Mouse (Mus musculus): ENCODE results near the gene Pim1. TPM values are rescaled to one million over a fixed set of nuclear protein-coding genes. Genes with fewer than 3 reads are reported as not detected.
"Not testable (repeated sequence)": the region's sequence is repeated elsewhere in the genome, so short reads cannot be mapped to it uniquely, and the experiment has no call there.

The Pim1 gene
- total RNA-seq (2015): 41.2 and 52.7 TPM in 2 replicates
- 91.2 and 94.5 TPM in 2 replicates for total RNA-seq (2017)

GRCm38 (mm10) chr17:29490713-29491581 lies at the start of gene Pim1:
Pim1 (plus strand) TSS chr17:29490753.
- ATAC-seq (replicated peaks; ENCODE audit: poor library complexity): no peak; the same call in 1 of the 2 replicates

- no peak for ATAC-seq (replicated peaks; ENCODE audit: poor library complexity)
Measured at GRCm38 (mm10) chr17:29441562-29441961, 49.0 kb upstream of the Pim1 start.

GRCm38 (mm10) chr17:29442131-29442557 lies 48.4 kb upstream of the Pim1 start:
- no peak for ATAC-seq (replicated peaks; ENCODE audit: poor library complexity)

GRCm38 (mm10) chr17:29443724-29444123 lies 46.8 kb upstream of the Pim1 start:
- ATAC-seq (replicated peaks; ENCODE audit: poor library complexity): peak; percentile 68

GRCm38 (mm10) chr17:29445072-29445471 lies 45.5 kb upstream of the Pim1 start:
- ATAC-seq (replicated peaks; ENCODE audit: poor library complexity): no peak

- ATAC-seq (replicated peaks; ENCODE audit: poor library complexity): peak; percentile 79
Measured at GRCm38 (mm10) chr17:29447323-29447722, 43.2 kb upstream of the Pim1 start.

DNA sequence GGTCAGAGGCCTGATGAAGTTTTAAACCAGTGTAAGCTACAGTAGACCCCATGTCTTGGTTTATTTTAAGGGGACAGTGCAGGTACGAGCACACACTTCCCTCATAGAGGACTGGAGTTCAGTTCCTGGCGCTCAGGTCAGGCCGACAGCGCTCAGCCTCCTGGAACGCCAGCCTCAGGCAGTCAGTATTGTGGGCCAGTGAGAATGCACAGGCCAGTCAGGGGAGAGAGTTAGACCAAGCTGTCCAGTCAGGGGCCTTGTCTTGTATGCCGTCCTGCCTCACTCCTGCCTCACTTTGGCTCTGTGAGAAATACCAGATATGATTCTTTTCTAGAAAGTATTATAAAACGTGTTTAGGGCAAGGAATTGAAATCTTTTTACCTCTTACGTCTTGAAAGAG lies 42.5 kb upstream of the Pim1 start:
- no peak for ATAC-seq (replicated peaks; ENCODE audit: poor library complexity)

DNA sequence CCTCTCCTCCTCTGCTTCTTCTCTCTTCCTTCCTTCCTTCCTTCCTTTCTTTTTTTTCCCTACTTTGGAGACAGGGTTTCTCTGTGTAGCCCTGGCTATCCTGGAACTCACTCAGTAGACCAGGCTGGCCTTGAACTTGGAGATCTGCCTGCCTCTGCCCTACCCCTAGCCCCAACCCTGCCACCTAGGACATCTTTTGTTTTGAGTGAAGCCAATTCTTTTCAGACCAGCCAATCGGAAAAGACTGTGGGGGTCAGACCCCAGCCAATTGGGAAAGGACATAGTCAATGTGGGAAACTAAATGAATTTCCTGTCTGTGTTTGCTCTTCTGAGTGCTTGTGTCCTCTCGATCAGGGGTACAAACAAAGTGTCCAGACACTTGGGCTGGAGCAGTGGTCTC lies 42.0 kb upstream of the Pim1 start:
- no peak for ATAC-seq (replicated peaks; ENCODE audit: poor library complexity)

GRCm38 (mm10) chr17:29450899-29451840 lies 39.4 kb upstream of the Pim1 start:
- ATAC-seq (replicated peaks; ENCODE audit: poor library complexity): no peak

GRCm38 (mm10) chr17:29451841-29452210 lies 38.7 kb upstream of the Pim1 start:
- ATAC-seq (replicated peaks; ENCODE audit: poor library complexity): no peak

- not testable (repeated sequence) for ATAC-seq (replicated peaks; ENCODE audit: poor library complexity)
Measured at GRCm38 (mm10) chr17:29454119-29454518, 36.4 kb upstream of the Pim1 start.

DNA sequence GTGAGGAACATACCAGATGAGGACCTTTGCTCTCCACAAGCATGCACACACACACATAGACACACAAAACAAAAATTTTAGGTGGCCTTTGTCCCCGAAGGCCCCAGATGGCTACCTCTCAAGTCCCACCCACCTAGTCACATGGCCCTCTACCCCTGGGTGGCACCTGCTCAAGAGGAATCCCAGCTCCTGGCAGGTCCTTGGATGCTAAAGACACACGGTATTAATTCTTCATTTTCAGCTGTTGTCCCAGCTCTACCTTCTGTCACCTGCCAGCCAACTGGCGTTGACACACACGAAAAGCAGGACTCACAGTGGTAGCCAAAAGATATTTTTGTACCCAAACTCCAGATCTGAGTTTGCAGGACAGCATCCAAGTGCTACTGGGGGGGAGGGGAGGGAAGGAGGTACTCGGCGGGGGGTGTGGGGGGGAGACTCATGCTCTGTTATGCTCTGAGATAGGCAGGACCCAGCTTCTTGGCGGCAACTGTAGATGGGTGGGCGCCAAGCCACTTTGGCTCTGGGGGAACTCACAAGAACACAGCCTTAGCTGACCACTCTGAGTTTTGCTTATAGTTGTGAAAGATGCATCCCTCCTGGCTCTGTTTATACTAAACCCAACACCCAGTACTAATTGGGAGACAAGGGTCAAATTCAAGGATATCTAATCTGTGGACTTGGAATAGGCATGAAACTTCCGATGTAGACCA lies 35.0 kb upstream of the Pim1 start:
- no peak for ATAC-seq (replicated peaks; ENCODE audit: poor library complexity)

DNA sequence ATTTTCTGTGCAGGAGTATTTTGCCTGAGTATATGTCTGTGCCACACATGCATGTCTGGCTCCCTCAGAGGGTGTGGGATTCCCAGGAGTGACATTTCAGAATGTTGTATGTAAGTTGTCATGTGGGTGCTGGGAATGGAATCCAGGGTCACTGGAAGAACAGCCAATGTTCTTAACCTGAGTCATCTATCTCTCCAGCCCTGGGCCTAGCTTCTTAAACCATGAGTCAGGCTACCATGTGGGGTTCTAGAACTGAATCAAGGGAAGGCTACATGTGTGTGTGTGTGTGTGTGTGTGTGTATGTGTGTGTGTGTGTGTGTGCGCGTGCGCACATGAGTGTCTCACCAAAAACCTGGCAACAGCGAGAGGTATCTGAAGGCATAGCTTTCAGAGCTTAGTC lies 34.1 kb upstream of the Pim1 start:
- no peak for ATAC-seq (replicated peaks; ENCODE audit: poor library complexity)

GRCm38 (mm10) chr17:29456926-29457325 lies 33.6 kb upstream of the Pim1 start:
- no peak for ATAC-seq (replicated peaks; ENCODE audit: poor library complexity)

DNA sequence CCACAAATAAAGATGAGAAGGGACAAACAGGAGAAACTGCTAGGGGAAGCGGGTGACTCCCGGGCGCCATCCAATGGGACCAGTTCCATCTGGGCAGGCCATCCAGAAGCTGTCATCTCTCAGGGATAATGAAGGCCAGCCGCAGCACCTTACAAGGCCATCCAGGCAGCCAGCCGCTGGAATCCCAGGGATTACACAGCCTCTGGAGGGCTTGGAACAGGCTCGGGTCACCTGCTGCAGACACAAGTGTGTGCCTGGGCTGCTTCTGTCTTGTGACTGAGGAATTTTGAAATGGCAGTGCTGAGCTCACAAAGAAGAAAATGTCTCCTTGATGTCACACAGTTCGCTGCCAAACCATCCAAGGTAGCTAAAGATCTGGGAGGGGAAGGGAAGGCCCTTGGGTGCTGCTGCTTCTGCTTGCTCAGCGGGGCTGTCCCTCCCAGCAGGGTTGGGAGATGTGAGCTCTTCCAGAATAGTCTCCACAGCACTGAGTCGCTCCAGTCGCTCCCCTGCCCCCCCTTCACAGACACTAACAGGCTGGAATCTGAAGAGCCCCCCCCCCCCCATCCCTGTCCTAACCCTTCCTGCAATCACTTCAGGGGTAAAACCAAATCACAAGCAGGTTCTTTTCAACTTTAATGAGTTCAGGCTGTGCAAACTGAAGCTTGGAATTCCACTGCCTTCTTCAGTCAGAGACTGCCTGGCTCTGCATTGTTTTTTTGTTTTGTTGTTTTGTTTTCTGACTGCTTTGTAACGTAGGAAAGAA lies 32.6 kb upstream of the Pim1 start:
- ATAC-seq (replicated peaks; ENCODE audit: poor library complexity): no peak

DNA sequence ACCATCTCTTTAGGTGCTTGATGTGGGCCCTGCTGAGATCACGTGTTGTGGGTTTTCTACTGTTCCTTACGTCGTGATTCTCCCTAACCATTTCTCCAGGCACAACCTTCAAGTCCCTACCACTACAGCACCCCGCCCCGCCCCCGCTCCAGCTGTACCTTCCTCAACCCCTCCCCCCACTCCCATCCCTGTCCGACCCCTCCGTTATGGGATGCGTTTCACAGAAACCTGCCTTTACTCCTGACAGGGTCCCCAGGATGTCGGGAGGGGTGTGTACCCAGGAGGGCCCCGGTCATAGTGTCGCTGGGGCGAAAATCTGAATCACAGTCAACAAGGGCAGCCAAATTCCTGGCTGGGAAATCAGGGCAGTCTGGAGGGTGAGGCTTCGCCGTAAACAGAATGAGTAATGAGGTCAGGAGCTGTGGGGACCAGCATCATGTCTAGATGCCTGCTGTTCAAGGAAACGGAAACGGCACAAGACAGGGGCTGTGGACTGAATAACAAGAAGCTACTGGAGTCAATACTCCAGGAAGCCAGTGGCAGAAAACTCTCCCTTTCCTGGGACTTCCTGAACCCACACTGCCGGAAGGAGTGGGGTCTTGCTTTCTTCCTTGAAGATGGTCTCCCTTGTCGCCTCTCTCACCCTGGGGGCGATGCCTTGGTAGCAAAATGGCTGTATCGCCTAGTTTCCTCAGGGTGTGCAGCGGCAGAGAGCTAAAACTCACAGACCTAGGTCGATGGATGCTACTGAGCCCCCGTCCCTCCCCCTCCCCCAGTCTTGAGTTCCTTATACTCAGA lies 31.0 kb upstream of the Pim1 start:
- no peak for ATAC-seq (replicated peaks; ENCODE audit: poor library complexity)

DNA sequence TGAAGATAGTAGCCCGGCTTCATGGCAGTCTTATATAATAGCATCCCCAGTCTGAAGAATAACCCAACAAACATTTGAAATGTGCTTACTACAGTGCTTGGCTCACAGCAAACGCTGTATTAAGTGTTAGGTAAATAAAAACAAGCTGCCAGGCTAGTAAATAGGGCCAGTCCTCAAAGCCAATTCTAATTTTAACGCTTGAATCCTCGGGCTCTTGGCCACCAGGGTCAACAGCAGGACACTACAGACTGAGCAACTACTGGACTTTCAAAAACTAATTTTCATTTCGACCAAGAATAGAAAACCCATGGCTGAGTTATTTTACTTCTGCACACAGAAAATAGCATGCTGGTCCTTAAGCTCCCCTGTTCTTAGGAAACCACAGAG lies 30.4 kb upstream of the Pim1 start:
- no peak for ATAC-seq (replicated peaks; ENCODE audit: poor library complexity)

- ATAC-seq (replicated peaks; ENCODE audit: poor library complexity): no peak
Measured at GRCm38 (mm10) chr17:29463627-29464026, 26.9 kb upstream of the Pim1 start.

DNA sequence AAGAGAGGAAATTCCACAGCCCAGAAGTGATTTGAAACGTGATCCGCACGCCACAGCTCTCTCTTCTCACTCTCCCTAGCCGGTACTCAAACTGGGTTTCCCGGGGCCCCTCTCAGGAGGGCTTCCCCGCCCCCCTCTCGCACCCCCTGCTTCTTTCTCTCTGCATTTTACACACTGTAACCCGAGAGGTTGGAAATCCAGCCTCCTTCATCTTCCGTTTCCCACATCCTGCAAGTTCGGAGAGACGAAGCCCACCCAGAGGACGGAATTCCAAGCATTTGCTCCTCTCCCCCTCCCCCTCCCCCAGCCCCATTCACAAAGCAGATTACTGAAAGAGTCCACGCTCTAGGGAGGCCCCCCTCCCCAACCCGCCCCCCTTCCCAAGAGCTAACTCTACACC lies 26.5 kb upstream of the Pim1 start:
- ATAC-seq (replicated peaks; ENCODE audit: poor library complexity): no peak
